Mouse (Mus musculus): ENCODE data around the gene Lrrc75a. TPM values are rescaled to one million over a fixed set of nuclear protein-coding genes. Genes with fewer than 3 reads are reported as not detected.
"Not testable (repeated sequence)": the region's sequence is repeated elsewhere in the genome, so short reads cannot be mapped to it uniquely, and the experiment has no call there.

The Lrrc75a gene
- total RNA-seq (2022) = 1 to 10 TPM; 3.1 to 4.5 (median 3.7) TPM

GRCm38 (mm10) chr11:62647661-62648590 is at the start of gene Lrrc75a:
Gene Lrrc75a, minus strand, starts transcription at chr11:62648523.
- no peak for DNase-seq (ENCODE audit: low spot score)

GRCm38 (mm10) chr11:62695126-62695525 is 46.8 kb upstream of the Lrrc75a start:
- no peak for DNase-seq (ENCODE audit: low spot score)

- DNase-seq (ENCODE audit: low spot score) = peak; percentile 37
Measured at GRCm38 (mm10) chr11:62693299-62694184, 45.2 kb upstream of the Lrrc75a start.

- DNase-seq (ENCODE audit: low spot score) = no peak
Measured at GRCm38 (mm10) chr11:62691592-62691991, 43.3 kb upstream of the Lrrc75a start.

GRCm38 (mm10) chr11:62679954-62680353 is 31.6 kb upstream of the Lrrc75a start:
- DNase-seq (ENCODE audit: low spot score) = no peak

- no peak for DNase-seq (ENCODE audit: low spot score)
Measured at GRCm38 (mm10) chr11:62678778-62679354, 30.5 kb upstream of the Lrrc75a start.

GRCm38 (mm10) chr11:62676290-62676596 is 27.9 kb upstream of the Lrrc75a start:
- DNase-seq (ENCODE audit: low spot score) = no peak

- DNase-seq (ENCODE audit: low spot score) = peak; percentile 78
Measured at GRCm38 (mm10) chr11:62675480-62676289, 27.4 kb upstream of the Lrrc75a start.

GRCm38 (mm10) chr11:62670006-62670405 is 21.7 kb upstream of the Lrrc75a start:
- no peak for DNase-seq (ENCODE audit: low spot score)

- no peak for DNase-seq (ENCODE audit: low spot score)
Measured at GRCm38 (mm10) chr11:62669471-62669870, 21.1 kb upstream of the Lrrc75a start.

GRCm38 (mm10) chr11:62668986-62669385 is 20.7 kb upstream of the Lrrc75a start:
- DNase-seq (ENCODE audit: low spot score) = no peak

GRCm38 (mm10) chr11:62664250-62664649 is 15.9 kb upstream of the Lrrc75a start:
- no peak for DNase-seq (ENCODE audit: low spot score)

GRCm38 (mm10) chr11:62660885-62661284 is 12.6 kb upstream of the Lrrc75a start:
- DNase-seq (ENCODE audit: low spot score) = no peak

GRCm38 (mm10) chr11:62652080-62652479 is 3.8 kb upstream of the Lrrc75a start:
- no peak for DNase-seq (ENCODE audit: low spot score)

GRCm38 (mm10) chr11:62651563-62651962 is 3.2 kb upstream of the Lrrc75a start:
- no peak for DNase-seq (ENCODE audit: low spot score)

- not testable (repeated sequence) for DNase-seq (ENCODE audit: low spot score)
Measured at GRCm38 (mm10) chr11:62649803-62650202, 1.5 kb upstream of the Lrrc75a start.

- DNase-seq (ENCODE audit: low spot score) = peak; percentile 88
Measured at GRCm38 (mm10) chr11:62648591-62649391, 468 bp upstream of the Lrrc75a start, which contains the start of gene Mmgt2. Gene Mmgt2, plus strand, starts transcription at chr11:62648664.

GRCm38 (mm10) chr11:62646958-62647515 is 1.3 kb downstream of the Lrrc75a start:
- no peak for DNase-seq (ENCODE audit: low spot score)

- DNase-seq (ENCODE audit: low spot score) = no peak
Measured at GRCm38 (mm10) chr11:62646495-62646843, 1.9 kb downstream of the Lrrc75a start.
